ENCODE assay signal across 15 mouse cellular contexts in genomic region chr2:6075530-6075896, GRCm38 (mm10). TPM values are rescaled to one million over a fixed set of nuclear protein-coding genes. Genes with fewer than 3 reads are reported as not detected.
A peak's percentile ranks its signal among the peaks of the same experiment; 100 is the strongest.
DNase-seq lines count a peak whose midpoint lies in the region; ATAC-seq and TF ChIP-seq lines count a peak whose summit lies in the region.
"Had no signal": no experiment of that assay in that cellular context is flagged by ENCODE, and none has a peak within 500 bp of the region (broad histone marks: within the 10 kb centered on the region; RNA-seq: fewer than 3 reads in every experiment).

No protein-coding gene starts in this region.

- H3K4me1 ChIP-seq in heart, embryonic 16.5 days (ENCODE audit: control insufficient read depth, insufficient read depth, low read length) = peaks cover 17% of the 10 kb centered on the region
- peaks cover 14% of the 10 kb centered on the region for H3K4me1 ChIP-seq in limb, embryonic 13.5 days
- H3K4me1 ChIP-seq in limb, embryonic 10.5 days = peaks cover 45% of the 10 kb centered on the region
- H3K4me1 ChIP-seq in intestine, embryonic 16.5 days (ENCODE audit: control insufficient read depth, insufficient read depth, low read length) = peaks cover 27% of the 10 kb centered on the region

- no peaks in the 10 kb centered on the region for H3K36me3 ChIP-seq in heart, embryonic 16.5 days (ENCODE audit: control insufficient read depth, insufficient read depth)
- no peaks in the 10 kb centered on the region for H3K36me3 ChIP-seq in limb, embryonic 13.5 days
- no peaks in the 10 kb centered on the region for H3K36me3 ChIP-seq in limb, embryonic 10.5 days
- H3K36me3 ChIP-seq in intestine, embryonic 16.5 days (ENCODE audit: control insufficient read depth, insufficient read depth, low read length) = no peaks in the 10 kb centered on the region
- H3K36me3 ChIP-seq: G1E; hindbrain, embryonic 13.5 days had no signal

- H3K9ac ChIP-seq in heart, embryonic 16.5 days (ENCODE audit: low read length) = no peak overlapping the region; the same call in 1 of the 2 replicates
- no peak overlapping the region for H3K9ac ChIP-seq in limb, embryonic 13.5 days
- no peak overlapping the region for H3K9ac ChIP-seq in intestine, embryonic 16.5 days (ENCODE audit: low read depth, low read length)
- H3K9ac ChIP-seq: hindbrain, embryonic 13.5 days; liver, embryonic 14.5 days had no signal

- TF ChIP-seq CTCF in brain, embryonic 14.5 days (IDR thresholded peaks at IDR 0.05; ENCODE audit: borderline replicate concordance, extremely low read depth, insufficient read depth, insufficient read length) = no peak

- no peak for TF ChIP-seq POLR2A in brain, embryonic 14.5 days (IDR thresholded peaks at IDR 0.05; ENCODE audit: borderline replicate concordance, extremely low read depth, insufficient read depth, insufficient read length, poor library complexity, severe bottlenecking)

- no peaks in the 10 kb centered on the region for H3K9me3 ChIP-seq in heart, embryonic 16.5 days (replicated peaks; ENCODE audit: control insufficient read depth, low read length)
- no peaks in the 10 kb centered on the region for H3K9me3 ChIP-seq in limb, embryonic 13.5 days
- no peaks in the 10 kb centered on the region for H3K9me3 ChIP-seq in limb, embryonic 10.5 days (replicated peaks)
- no peaks in the 10 kb centered on the region for H3K9me3 ChIP-seq in intestine, embryonic 16.5 days (ENCODE audit: control insufficient read depth, low read length)
- H3K9me3 ChIP-seq: G1E; hindbrain, embryonic 13.5 days had no signal

- no peak overlapping the region for H3K4me2 ChIP-seq in heart, embryonic 16.5 days (ENCODE audit: low read depth, low read length)
- no peak overlapping the region for H3K4me2 ChIP-seq in limb, embryonic 13.5 days (replicated peaks)
- no peak overlapping the region for H3K4me2 ChIP-seq in intestine, embryonic 16.5 days (ENCODE audit: low read depth, low read length)
- H3K4me2 ChIP-seq: hindbrain, embryonic 13.5 days had no signal

- no peak for ATAC-seq in heart, embryonic 16.5 days (replicated peaks; ENCODE audit: extremely low read depth, insufficient read depth, low FRiP score)
- ATAC-seq in limb, embryonic 13.5 days (ENCODE audit: low FRiP score, low read depth) = no peak
- ATAC-seq in intestine, embryonic 16.5 days = no peak
- ATAC-seq: forebrain, embryonic 14.5 days had no signal

- H3K27ac ChIP-seq in heart, embryonic 16.5 days (ENCODE audit: low read length) = peak overlapping the region; percentile 76
- H3K27ac ChIP-seq in limb, embryonic 13.5 days = peak overlapping the region; percentile 33; the same call in 1 of the 2 replicates
- H3K27ac ChIP-seq in limb, embryonic 10.5 days = no peak overlapping the region
- peak overlapping the region; percentile 44 for H3K27ac ChIP-seq in intestine, embryonic 16.5 days (ENCODE audit: low read length)
- H3K27ac ChIP-seq: hindbrain, embryonic 13.5 days; layer of hippocampus, adult 2 months; liver, embryonic 14.5 days had no signal

- WGBS in heart, embryonic 16.5 days = 20% methylated on average over 1 of the region's 1 CpGs
- 24% methylated on average over 1 of the region's 1 CpGs for WGBS in limb, embryonic 13.5 days
- 57% methylated on average over 1 of the region's 1 CpGs for WGBS in limb, embryonic 10.5 days
- WGBS in intestine, embryonic 16.5 days = 15% methylated on average over 1 of the region's 1 CpGs

- DNase-seq in heart, adult 8-10 months (ENCODE audit: low spot score) = no peak
- no peak for DNase-seq in limb, embryonic 10.5 days (ENCODE audit: low spot score)
- peak; percentile 7 for DNase-seq in brain, embryonic 14.5 days (ENCODE audit: low read depth)
- DNase-seq in gastrocnemius, postnatal 25 days = no peak
- DNase-seq: midbrain, embryonic 14.5 days; thymus, postnatal 14 days had no signal

- no peak overlapping the region for H3K4me3 ChIP-seq in heart, embryonic 16.5 days (ENCODE audit: low read length)
- H3K4me3 ChIP-seq in limb, embryonic 13.5 days = no peak overlapping the region
- H3K4me3 ChIP-seq in limb, embryonic 10.5 days = no peak overlapping the region
- no peak overlapping the region for H3K4me3 ChIP-seq in intestine, embryonic 16.5 days (ENCODE audit: low read length)
- H3K4me3 ChIP-seq: hindbrain, embryonic 13.5 days; layer of hippocampus, adult 2 months had no signal

- H3K27me3 ChIP-seq in heart, embryonic 16.5 days (ENCODE audit: control insufficient read depth, insufficient read depth, low read length) = no peaks in the 10 kb centered on the region
- no peaks in the 10 kb centered on the region for H3K27me3 ChIP-seq in limb, embryonic 13.5 days
- H3K27me3 ChIP-seq in limb, embryonic 10.5 days (ENCODE audit: low read depth, poor library complexity, severe bottlenecking) = 0 out of 2 replicates have a peak, but pooled peaks cover 7% of the 10 kb centered on the region
- H3K27me3 ChIP-seq in intestine, embryonic 16.5 days (replicated peaks; ENCODE audit: control insufficient read depth, insufficient read depth, low read length) = no peaks in the 10 kb centered on the region
- H3K27me3 ChIP-seq: hindbrain, embryonic 13.5 days had no signal

RNA-seq across cellular contexts. Expression of gene Proser2, which starts 54.5 kb away (rescaled TPM):
- polyA plus RNA-seq in heart, embryonic 16.5 days (2015; fragmentation: Nextera tagmentation; extraction: Ambion mirVana) = 18.1 and 18.3 TPM in 2 replicates
- total RNA-seq in heart, adult 8-10 months (2022) = 10 to 100 TPM in 3 of 4 experiments, 1 to 10 TPM in 1; 8.5 to 15.9 (median 14.0) TPM
- 6.8 and 8.8 TPM in 2 replicates for polyA plus RNA-seq in limb, embryonic 13.5 days (2015; fragmentation: Nextera tagmentation; extraction: Ambion mirVana)
- 4.2 and 5.1 TPM in 2 replicates for polyA plus RNA-seq in limb, embryonic 10.5 days (2016; fragmentation: Nextera tagmentation; extraction: Ambion mirVana)
- 2.4 and 3.1 TPM in 2 replicates for polyA plus RNA-seq in brain, embryonic 14.5 days (2012; rRNA removed)
- polyA plus RNA-seq in intestine, embryonic 16.5 days (2015; fragmentation: Nextera tagmentation; extraction: Ambion mirVana) = 24.0 and 25.9 TPM in 2 replicates
- under 1 TPM; 0.43 to 0.97 TPM for total RNA-seq in gastrocnemius, postnatal 25 days (2021)
- total RNA-seq: megakaryocyte progenitor cell, adult 5-6 weeks had no signal
- polyA plus RNA-seq: G1E had no signal
